Mouse (Mus musculus) hindbrain, embryonic 16.5 days (tissue): ENCODE results near the gene Ikzf3. TPM values are rescaled to one million over a fixed set of nuclear protein-coding genes. Genes with fewer than 3 reads are reported as not detected.

Experiments
- ATAC-seq: fragments of 200-750 bp; cut with Nextera tagmentation; 2 replicates; pipeline ENCODE4 v1.8.0; 2017; ENCODE audit warnings: moderate TSS enrichment, moderate library complexity
- H3K27ac ChIP-seq: fragments of 300-500 bp; sonication (generic); 2 replicates; pipeline ENCODE4 v1.5.1; 2014; ENCODE audit warnings: low read depth, mild to moderate bottlenecking, control low read depth, low read length, moderate library complexity
- H3K27me3 ChIP-seq: fragments of 300-500 bp; sonication (generic); replicated peaks from 2 replicates; pipeline ENCODE4 v1.6.1; 2014; ENCODE audit warnings: low read length; ENCODE audit not compliant: control insufficient read depth, insufficient read depth
- H3K36me3 ChIP-seq: fragments of 300-500 bp; sonication (generic); 2 replicates; pipeline ENCODE4 v1.6.1; 2014; ENCODE audit warnings: mild to moderate bottlenecking, low read length, moderate library complexity, mixed read lengths; ENCODE audit not compliant: control insufficient read depth, insufficient read depth
- H3K4me1 ChIP-seq: fragments of 300-500 bp; sonication (generic); 2 replicates; pipeline ENCODE4 v1.6.1; 2014; ENCODE audit warnings: low read depth, low read length; ENCODE audit not compliant: control insufficient read depth, insufficient read depth
- H3K4me2 ChIP-seq: fragments of 300-500 bp; sonication (generic); 2 replicates; pipeline ENCODE4 v1.6.1; 2014; ENCODE audit warnings: mild to moderate bottlenecking, low read length, control low read depth, moderate library complexity
- H3K4me3 ChIP-seq: fragments of 300-500 bp; sonication (generic); 2 replicates; pipeline ENCODE4 v1.5.1; 2014; ENCODE audit warnings: mild to moderate bottlenecking, low read length, control low read depth, moderate library complexity
- H3K9ac ChIP-seq: fragments of 300-500 bp; sonication (generic); 2 replicates; pipeline ENCODE4 v1.6.1; 2014; ENCODE audit warnings: low read depth, mild to moderate bottlenecking, control low read depth, low read length, moderate library complexity
- H3K9me3 ChIP-seq: fragments of 300-500 bp; sonication (generic); 2 replicates; pipeline ENCODE4 v1.6.1; 2014; ENCODE audit warnings: mild to moderate bottlenecking, low read length, moderate library complexity; ENCODE audit not compliant: control insufficient read depth
- WGBS: fragments of 180-500 bp; shearing (Covaris S2); extraction: QIAGEN DNeasy Blood & Tissue Kit; methylation state at CpG from one replicate; pipeline ENCODE4 v1.1.7; 2014; 5-methylcytosine and 5-hydroxymethylcytosine counted together
- polyA plus RNA-seq: library from polyadenylated mRNA; unstranded; fragments of >200 nt; fragmentation: Nextera tagmentation; extraction: Ambion mirVana; gene quantifications from 2 replicates; pipeline ENCODE4 v1.2.1, GENCODE M21; 2015

The Ikzf3 gene
- polyA plus RNA-seq, 1 experiment from 2014 or later: 0.45 TPM

DNA sequence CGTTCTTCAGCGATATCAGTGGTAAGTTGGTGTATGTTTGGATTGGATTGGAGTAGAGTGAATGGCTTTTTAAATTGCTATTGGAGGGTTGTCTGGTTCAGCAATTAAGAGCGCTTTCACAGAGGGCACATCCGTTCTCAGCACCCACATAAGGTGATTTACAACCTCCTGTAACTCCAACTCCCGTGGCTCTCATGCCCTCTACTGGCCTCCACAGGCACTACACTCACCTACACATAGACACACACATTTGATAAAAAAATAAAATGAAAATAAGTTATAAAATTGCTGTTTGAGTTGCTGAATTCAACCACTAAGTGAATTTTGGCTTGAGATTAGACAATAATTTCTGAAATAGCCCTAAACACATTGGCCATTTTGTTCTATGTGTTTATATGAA is 5.5 kb downstream of the Ikzf3 start:
- Histone ChIP-seq H3K36me3 (no peaks in the 10 kb centered on the region), H3K9me3 (0 out of 2 replicates have a peak, but pooled peaks cover 2% of the 10 kb centered on the region), H3K4me2 (no peak overlapping the region), H3K4me3 (no peak overlapping the region), H3K9ac (no peak overlapping the region), H3K27ac (no peak overlapping the region), H3K4me1 (peaks cover 1% of the 10 kb centered on the region), H3K27me3 (peaks cover 14% of the 10 kb centered on the region)
- 77% methylated on average over 5 of the region's 5 CpGs for WGBS
- ATAC-seq: no peak

DNA sequence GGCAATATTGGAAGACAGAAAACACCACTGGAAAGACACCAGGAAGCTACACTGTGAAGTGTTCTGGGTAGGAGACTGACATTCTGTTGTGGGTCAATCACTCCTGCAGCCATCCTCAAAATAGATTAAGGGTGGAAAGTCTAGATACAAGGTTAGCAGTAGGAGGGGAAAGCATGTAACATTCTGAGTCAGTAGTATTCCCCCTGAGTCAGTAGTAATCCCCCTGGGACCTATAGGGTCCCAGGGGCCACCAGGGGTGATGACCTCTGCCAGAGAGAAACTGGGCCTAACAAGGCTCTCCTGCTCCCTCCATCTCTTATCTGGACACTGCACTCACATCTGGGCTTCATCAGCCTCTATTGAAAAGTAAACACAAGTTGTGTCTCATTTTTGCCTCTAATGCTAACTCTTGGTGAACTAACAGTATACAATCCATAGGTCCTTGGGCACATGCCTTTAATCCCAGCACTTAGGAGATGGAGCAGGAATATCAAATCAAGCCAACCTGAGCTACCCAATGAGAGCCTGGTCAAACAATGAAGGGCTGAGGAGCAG is 8.3 kb downstream of the Ikzf3 start:
- ATAC-seq: no peak
- no peak overlapping the region for H3K4me3 ChIP-seq
- H3K9ac ChIP-seq: no peak overlapping the region
- H3K27ac ChIP-seq: no peak overlapping the region
- H3K27me3 ChIP-seq: peaks cover 9% of the 10 kb centered on the region
- H3K36me3 ChIP-seq: no peaks in the 10 kb centered on the region
- H3K4me2 ChIP-seq: no peak overlapping the region
- 0 out of 2 replicates have a peak, but pooled peaks cover 2% of the 10 kb centered on the region for H3K9me3 ChIP-seq
- H3K4me1 ChIP-seq: no peaks in the 10 kb centered on the region

DNA sequence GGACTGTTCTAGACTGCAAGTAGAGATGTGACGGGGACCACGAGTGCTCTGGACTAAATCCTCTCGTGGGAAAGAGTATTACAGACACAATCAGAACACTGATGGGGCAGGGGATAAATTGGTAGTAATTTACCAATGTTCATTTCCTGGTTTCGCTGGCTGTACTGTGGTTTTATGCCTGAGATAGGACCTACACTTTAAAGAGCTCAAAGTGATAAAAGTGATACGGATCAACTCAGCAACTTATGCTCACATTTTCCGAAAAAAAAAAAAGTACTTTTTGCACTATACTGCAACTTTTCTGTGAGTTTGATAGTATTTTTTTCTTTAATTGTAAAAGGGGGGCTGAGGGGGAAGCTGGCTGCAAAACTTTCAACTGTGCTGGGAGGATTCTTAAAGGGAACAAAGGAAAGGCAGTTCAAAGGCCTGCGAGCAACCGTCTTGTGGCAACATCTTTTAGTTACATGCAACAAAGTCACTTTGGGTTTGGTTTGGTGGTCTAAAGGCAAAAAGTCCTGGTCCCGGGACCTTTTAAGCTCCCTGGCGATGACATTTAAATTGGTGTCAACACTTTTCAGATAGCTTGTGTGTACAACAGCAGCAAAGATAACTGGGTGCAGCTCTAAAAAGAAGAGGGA is 18.9 kb downstream of the Ikzf3 start:
- no peaks in the 10 kb centered on the region for H3K4me1 ChIP-seq
- no peak overlapping the region for H3K9ac ChIP-seq
- no peaks in the 10 kb centered on the region for H3K27me3 ChIP-seq
- no peaks in the 10 kb centered on the region for H3K36me3 ChIP-seq
- 74% methylated on average over 10 of the region's 10 CpGs for WGBS
- H3K9me3 ChIP-seq: no peaks in the 10 kb centered on the region
- no peak overlapping the region for H3K27ac ChIP-seq
- H3K4me3 ChIP-seq: no peak overlapping the region
- no peak for ATAC-seq
- H3K4me2 ChIP-seq: no peak overlapping the region

DNA sequence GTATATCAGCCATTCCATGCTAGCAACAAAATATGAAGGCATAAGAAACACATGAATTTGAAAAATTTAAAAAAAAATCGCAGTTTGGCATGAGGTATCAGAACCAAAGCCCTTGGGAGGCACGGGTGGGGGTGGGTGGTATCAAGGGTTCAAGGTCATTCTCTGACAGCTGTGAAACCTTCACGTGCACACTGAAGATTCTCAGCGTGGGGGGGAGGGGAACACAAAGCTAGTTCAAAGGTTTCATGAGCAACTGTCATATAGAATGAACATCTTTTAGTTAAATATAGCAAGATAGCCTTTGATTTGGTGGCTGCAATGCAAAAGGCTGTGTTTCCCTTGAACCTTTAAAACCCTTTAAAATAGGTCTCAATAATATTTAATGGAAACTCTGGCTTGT is 20.7 kb downstream of the Ikzf3 start:
- no peaks in the 10 kb centered on the region for H3K36me3 ChIP-seq
- no peak for ATAC-seq
- no peaks in the 10 kb centered on the region for H3K27me3 ChIP-seq
- no peaks in the 10 kb centered on the region for H3K4me1 ChIP-seq
- no peak overlapping the region for H3K27ac ChIP-seq
- WGBS: 60% methylated on average over 4 of the region's 4 CpGs
- no peak overlapping the region for H3K9ac ChIP-seq
- no peak overlapping the region for H3K4me2 ChIP-seq
- no peak overlapping the region for H3K4me3 ChIP-seq
- H3K9me3 ChIP-seq: no peaks in the 10 kb centered on the region

DNA sequence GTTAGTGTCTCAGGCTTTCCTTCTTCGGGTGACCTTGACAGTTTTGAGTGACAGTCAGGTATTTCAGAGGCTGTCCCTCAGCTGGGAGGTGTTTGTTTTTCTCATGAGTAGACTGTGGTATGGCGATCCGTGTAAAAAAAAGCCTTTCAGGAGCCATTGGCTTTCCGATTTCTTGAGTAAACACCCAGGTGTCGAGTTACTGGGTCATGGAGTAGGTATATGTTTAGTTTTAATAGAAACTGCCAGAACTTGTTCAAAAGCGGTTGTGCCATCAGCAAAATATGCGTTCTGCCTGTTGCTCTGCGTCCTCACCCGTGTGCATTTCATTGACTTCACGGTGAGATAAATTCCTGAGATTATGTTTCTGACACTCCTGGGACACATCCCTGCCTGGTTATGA is 25.4 kb downstream of the Ikzf3 start:
- H3K4me3 ChIP-seq: no peak overlapping the region
- H3K27me3 ChIP-seq: no peaks in the 10 kb centered on the region
- H3K9ac ChIP-seq: no peak overlapping the region
- no peaks in the 10 kb centered on the region for H3K36me3 ChIP-seq
- H3K27ac ChIP-seq: no peak overlapping the region
- no peak for ATAC-seq
- no peaks in the 10 kb centered on the region for H3K4me1 ChIP-seq
- 65% methylated on average over 10 of the region's 10 CpGs for WGBS
- H3K9me3 ChIP-seq: no peaks in the 10 kb centered on the region
- H3K4me2 ChIP-seq: no peak overlapping the region

DNA sequence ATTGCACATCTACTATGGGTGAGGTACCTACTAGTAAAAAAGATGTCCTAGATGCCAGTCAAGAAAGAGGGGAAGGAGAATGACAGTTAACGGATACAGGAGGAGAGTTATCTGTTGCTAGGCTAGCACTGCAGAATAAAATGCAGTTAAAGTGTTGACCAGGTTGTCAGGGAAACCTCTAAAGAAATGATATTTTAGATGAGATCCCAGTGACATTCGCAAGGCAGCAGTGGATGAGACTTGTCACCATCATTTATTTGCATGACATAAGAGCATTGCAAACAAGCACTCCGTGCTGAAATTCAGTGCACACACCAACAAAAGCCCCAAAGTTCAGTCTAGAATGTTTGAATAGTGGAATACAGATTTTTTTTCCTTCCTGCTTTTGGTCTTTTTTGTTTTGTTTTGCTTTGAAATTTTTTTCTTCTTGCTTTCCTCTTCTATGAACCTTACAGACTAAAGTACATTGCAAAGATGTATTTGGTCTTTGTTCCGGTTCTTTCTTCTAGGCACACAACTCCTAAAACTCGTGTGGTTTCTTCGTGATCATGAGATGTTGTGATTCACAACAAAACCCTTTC is 32.4 kb downstream of the Ikzf3 start:
- H3K4me3 ChIP-seq: no peak overlapping the region
- 47% methylated on average over 6 of the region's 6 CpGs for WGBS
- H3K4me1 ChIP-seq: no peaks in the 10 kb centered on the region
- H3K27ac ChIP-seq: no peak overlapping the region
- H3K9ac ChIP-seq: no peak overlapping the region
- no peaks in the 10 kb centered on the region for H3K27me3 ChIP-seq
- ATAC-seq: no peak
- no peaks in the 10 kb centered on the region for H3K36me3 ChIP-seq
- H3K9me3 ChIP-seq: no peaks in the 10 kb centered on the region
- no peak overlapping the region for H3K4me2 ChIP-seq

DNA sequence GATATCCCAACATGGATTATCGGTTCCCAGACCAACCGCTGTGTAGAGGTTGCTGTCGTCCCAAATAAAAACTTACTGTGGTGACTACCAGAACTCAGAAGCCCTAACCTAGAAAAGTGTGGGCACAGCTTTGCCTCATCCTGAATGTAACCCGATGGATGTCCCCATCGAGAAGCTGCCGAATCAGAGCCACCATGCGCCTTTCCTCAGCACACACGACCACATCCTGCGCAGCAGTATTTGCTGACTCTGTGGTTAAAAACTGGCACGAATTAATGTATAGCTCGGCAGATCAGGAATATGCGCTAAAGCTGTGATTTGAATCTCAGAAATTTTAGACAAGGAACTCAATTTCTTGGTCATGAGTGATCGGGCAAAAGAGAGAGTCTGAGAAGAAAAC is 33.0 kb downstream of the Ikzf3 start:
- H3K27me3 ChIP-seq: no peaks in the 10 kb centered on the region
- no peak for ATAC-seq
- WGBS: 93% methylated on average over 13 of the region's 13 CpGs

DNA sequence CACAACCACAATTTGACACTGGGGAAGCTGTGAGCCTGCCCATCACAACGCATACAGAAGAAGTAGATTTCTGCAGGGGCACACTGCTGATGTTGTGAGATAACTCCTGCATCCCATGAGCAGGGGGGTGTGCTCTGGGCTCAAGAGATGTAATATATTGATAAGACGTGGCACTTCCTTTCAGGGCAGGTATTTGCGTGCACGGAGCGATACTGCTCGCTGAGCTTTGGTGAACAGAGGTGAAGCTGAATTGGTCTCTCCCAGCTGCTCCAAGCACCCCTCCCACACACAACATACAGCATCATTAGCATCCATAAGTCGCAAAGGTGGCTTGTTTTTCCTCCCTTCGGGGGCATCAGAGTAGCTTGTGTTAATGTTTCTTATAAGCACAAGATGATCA is 35.7 kb downstream of the Ikzf3 start:
- H3K4me3 ChIP-seq: no peak overlapping the region
- H3K27ac ChIP-seq: no peak overlapping the region
- WGBS: 92% methylated on average over 8 of the region's 8 CpGs
- H3K36me3 ChIP-seq: no peaks in the 10 kb centered on the region
- no peak overlapping the region for H3K4me2 ChIP-seq
- H3K9ac ChIP-seq: no peak overlapping the region
- H3K27me3 ChIP-seq: no peaks in the 10 kb centered on the region
- no peak for ATAC-seq
- no peaks in the 10 kb centered on the region for H3K4me1 ChIP-seq
- no peaks in the 10 kb centered on the region for H3K9me3 ChIP-seq

More for the DNA sequence above, 33.0 kb downstream of the Ikzf3 start:
- Histone ChIP-seq H3K4me1 (no peaks in the 10 kb centered on the region), H3K9ac (no peak overlapping the region), H3K9me3 (no peaks in the 10 kb centered on the region), H3K36me3 (no peaks in the 10 kb centered on the region), H3K4me2 (no peak overlapping the region), H3K4me3 (no peak overlapping the region), H3K27ac (no peak overlapping the region)

DNA sequence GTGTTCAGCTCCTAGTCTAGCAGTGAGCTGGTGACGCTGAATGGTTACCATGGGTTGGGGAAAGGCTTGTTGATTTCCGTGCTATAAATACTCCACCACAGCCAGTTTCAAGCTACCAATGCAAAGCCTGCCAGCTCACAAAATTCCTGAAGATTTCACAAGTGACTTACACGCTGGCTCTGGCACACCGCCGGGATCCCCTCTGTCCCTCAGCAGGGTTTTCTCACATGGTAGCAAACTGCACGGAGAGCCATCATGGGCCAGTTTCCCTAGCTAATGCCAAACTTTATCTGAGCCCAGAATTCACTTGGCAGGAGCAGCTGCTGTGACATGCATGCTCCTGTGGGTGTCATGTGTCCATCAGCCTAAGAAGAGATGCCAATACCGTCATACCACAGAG is 36.4 kb downstream of the Ikzf3 start:
- WGBS: 62% methylated on average over 7 of the region's 7 CpGs
- Histone ChIP-seq H3K9ac (no peak overlapping the region), H3K4me1 (no peaks in the 10 kb centered on the region), H3K27ac (no peak overlapping the region), H3K4me3 (no peak overlapping the region), H3K4me2 (no peak overlapping the region), H3K9me3 (no peaks in the 10 kb centered on the region), H3K36me3 (no peaks in the 10 kb centered on the region), H3K27me3 (no peaks in the 10 kb centered on the region)
- no peak for ATAC-seq
